Mouse (Mus musculus) monocyte, adult 59 days (primary cell): ENCODE data around the gene Rbm48. TPM values are rescaled to one million over a fixed set of nuclear protein-coding genes. Genes with fewer than 3 reads are reported as not detected.

Experiments
- total RNA-seq, 2 experiments: library from RNA; stranded (reverse); gene quantifications; one replicate each; pipeline ENCODE4 v1.2.4; 2023

Gene Rbm48
- total RNA-seq = 10 to 100 TPM; 21.6 to 24.3 TPM

GRCm38 (mm10) chr5:3596399-3596766, at the start of gene Rbm48:
Gene Rbm48, minus strand, starts transcription at chr5:3596585.

GRCm38 (mm10) chr5:3595693-3596398, 539 bp downstream of the Rbm48 start, which contains the start of gene Pex1:
Gene Pex1, plus strand, starts transcription at chr5:3596066.

GRCm38 (mm10) chr5:3571266-3571665, 25.1 kb downstream of the Rbm48 start, which contains the start of gene 1700109H08Rik:
Gene 1700109H08Rik, plus strand, starts transcription at chr5:3571566.

GRCm38 (mm10) chr5:3543629-3544479, 52.5 kb downstream of the Rbm48 start, which contains the start of gene Fam133b:
Gene Fam133b, plus strand, starts transcription at chr5:3543833.

Other genes starting within 250 kb of the Rbm48 start
- gene Fam133b, start 52.8 kb downstream of the Rbm48 start, total RNA-seq = 10 to 100 TPM; 46.4 to 61.1 TPM
- 10 to 100 TPM; 12.6 to 12.8 TPM for gene 1700109H08Rik, start 25.0 kb downstream of the Rbm48 start, total RNA-seq
- gene Pex1, start 519 bp downstream of the Rbm48 start, total RNA-seq = 10 to 100 TPM; 17.5 to 20.7 TPM
- not detected for gene Tmbim7, start 54.6 kb upstream of the Rbm48 start, total RNA-seq
- gene Gatad1, start 60.6 kb upstream of the Rbm48 start, total RNA-seq = 10 to 100 TPM; 50.2 to 60.1 TPM
- 10 to 100 TPM; 38.8 to 45.2 TPM for gene Ankib1, start 206.3 kb upstream of the Rbm48 start, total RNA-seq
- gene Krit1, start 206.6 kb upstream of the Rbm48 start, total RNA-seq = 10 to 100 TPM; 50.7 to 54.4 TPM
- gene Lrrd1, start 248.6 kb upstream of the Rbm48 start, total RNA-seq = not detected